Mouse (Mus musculus): ENCODE results near the gene Cxcl3.
"Not testable (repeated sequence)": the region's sequence is repeated elsewhere in the genome, so short reads cannot be mapped to it uniquely, and the experiment has no call there.

The Cxcl3 gene

GRCm38 (mm10) chr5:90790074-90790502 lies 4.2 kb downstream of the Cxcl3 start:
- DNase-seq (ENCODE audit: low spot score), result no peak

- no peak for DNase-seq (ENCODE audit: low spot score)
These were observed 8.3 kb downstream of the Cxcl3 start, which contains the start of gene Cxcl15 for GRCm38 (mm10) chr5:90794195-90794625. Gene Cxcl15 (plus strand): TSS chr5:90794534.

- not testable (repeated sequence) for DNase-seq (ENCODE audit: low spot score)
These were observed 9.5 kb downstream of the Cxcl3 start for GRCm38 (mm10) chr5:90795392-90795791.

- DNase-seq (ENCODE audit: low spot score), result no peak
These were observed 18.7 kb downstream of the Cxcl3 start for GRCm38 (mm10) chr5:90804574-90804973.

- DNase-seq (ENCODE audit: low spot score), result no peak
These were observed 20.1 kb downstream of the Cxcl3 start for GRCm38 (mm10) chr5:90806050-90806449.

- no peak for DNase-seq (ENCODE audit: low spot score)
These were observed 21.5 kb downstream of the Cxcl3 start for GRCm38 (mm10) chr5:90807176-90807950.

- DNase-seq (ENCODE audit: low spot score), result no peak
These were observed 33.9 kb downstream of the Cxcl3 start for GRCm38 (mm10) chr5:90819756-90820155.

- no peak for DNase-seq (ENCODE audit: low spot score)
These were observed 46.4 kb downstream of the Cxcl3 start for GRCm38 (mm10) chr5:90832145-90832767.

GRCm38 (mm10) chr5:90832768-90833388 lies 47.0 kb downstream of the Cxcl3 start:
- DNase-seq (ENCODE audit: low spot score), result no peak

- no peak for DNase-seq (ENCODE audit: low spot score)
These were observed 48.5 kb downstream of the Cxcl3 start for GRCm38 (mm10) chr5:90834436-90834835.

- DNase-seq (ENCODE audit: low spot score), result no peak
These were observed 52.7 kb downstream of the Cxcl3 start for GRCm38 (mm10) chr5:90838582-90838981.
